Mouse (Mus musculus) layer of hippocampus, adult 2 months (tissue): ENCODE measurements around the gene Sh3glb1. TPM values are rescaled to one million over a fixed set of nuclear protein-coding genes. Genes with fewer than 3 reads are reported as not detected.
A peak's percentile ranks its signal among the peaks of the same experiment; 100 is the strongest.
"Not testable (repeated sequence)": the region's sequence is repeated elsewhere in the genome, so short reads cannot be mapped to it uniquely, and the experiment has no call there.

Source experiments
- DNase-seq, 2 experiments: peaks; one replicate each; pipeline ENCODE4 v3.0.0; 2022; ENCODE audit warnings: low spot score in 2 of 2
- H3K27ac ChIP-seq: fragments of 200-600 bp; 2 replicates; pipeline ENCODE4 v1.8.1; 2022
- H3K4me3 ChIP-seq: fragments of 200-600 bp; 2 replicates; pipeline ENCODE4 v1.8.1; 2022; ENCODE audit warnings: mild to moderate bottlenecking
- CTCF ChIP-seq: fragments of 200-600 bp; conservative IDR thresholded peaks from 2 replicates; pipeline ENCODE4 v1.8.1; 2022; ENCODE audit warnings: antibody characterized with exemption, mild to moderate bottlenecking, moderate library complexity
- long read RNA-seq, 2 experiments: library from polyadenylated mRNA; stranded (forward); transcript quantifications; one replicate each; pipeline ENCODE4 v2.0.0; 2021; ENCODE audit warnings: borderline mapping rate in 2 of 2
- total RNA-seq, 2 experiments: library from RNA; stranded (reverse); gene quantifications; 2 replicates each; pipeline ENCODE4 v1.2.3; 2021

Sh3glb1 gene
- total RNA-seq: 10 to 100 TPM; 51.9 to 52.3 TPM
- long read RNA-seq, experiment 1, full-length matches to known transcripts: 14 of 21 reads
- long read RNA-seq, experiment 1, partial matches to known transcripts: 0 of 21 reads
- long read RNA-seq, experiment 1, other reads (novel, unspliced or antisense): 7 of 21 reads
- long read RNA-seq, experiment 2, full-length matches to known transcripts: 26 of 36 reads
- long read RNA-seq, experiment 2, partial matches to known transcripts: 3 of 36 reads
- long read RNA-seq, experiment 2, other reads (novel, unspliced or antisense): 7 of 36 reads

- peak; percentile 94 to 100 for DNase-seq
- H3K4me3 ChIP-seq: peak within 1 kb of the TSS; percentile 89
- H3K27ac ChIP-seq: peak within 1 kb of the TSS; percentile 96
- TF ChIP-seq CTCF: peak; percentile 100; the same call in 1 of the 2 replicates
These were observed at the start of gene Sh3glb1 for GRCm38 (mm10) chr3:144719901-144720747. TSS of gene Sh3glb1 (minus strand) at chr3:144720335.

- no peak overlapping the region for H3K27ac ChIP-seq
- H3K4me3 ChIP-seq: no peak overlapping the region
- TF ChIP-seq CTCF: no peak
- DNase-seq: no peak
These were observed 45.0 kb upstream of the Sh3glb1 start for GRCm38 (mm10) chr3:144765161-144765560.

- no peak overlapping the region for H3K27ac ChIP-seq
- DNase-seq: no peak
- H3K4me3 ChIP-seq: no peak overlapping the region
- TF ChIP-seq CTCF: no peak
These were observed 41.3 kb upstream of the Sh3glb1 start for GRCm38 (mm10) chr3:144761454-144761853.

- DNase-seq: no peak
- Histone ChIP-seq H3K27ac (no peak within 1 kb of the TSS), H3K4me3 (no peak within 1 kb of the TSS)
- no peak for TF ChIP-seq CTCF
These were observed 40.6 kb upstream of the Sh3glb1 start, which contains the start of gene Clca3a1 for GRCm38 (mm10) chr3:144760592-144761309. TSS of gene Clca3a1 (minus strand) at chr3:144760977.

- TF ChIP-seq CTCF: no peak
- no peak for DNase-seq
- Histone ChIP-seq H3K27ac (no peak overlapping the region), H3K4me3 (no peak overlapping the region)
These were observed 39.6 kb upstream of the Sh3glb1 start for GRCm38 (mm10) chr3:144759719-144760118.

GRCm38 (mm10) chr3:144756103-144756502 is 36.0 kb upstream of the Sh3glb1 start:
- H3K27ac ChIP-seq, H3K4me3 ChIP-seq, DNase-seq: not testable (repeated sequence)

- no peak for DNase-seq
- H3K4me3 ChIP-seq: no peak overlapping the region
- no peak overlapping the region for H3K27ac ChIP-seq
- TF ChIP-seq CTCF: peak; percentile 76
These were observed 33.0 kb upstream of the Sh3glb1 start for GRCm38 (mm10) chr3:144753120-144753519.

GRCm38 (mm10) chr3:144749062-144749963 is 29.2 kb upstream of the Sh3glb1 start:
- peak in 1 of 2 experiments; percentile 41 for DNase-seq
- H3K27ac ChIP-seq, H3K4me3 ChIP-seq: not testable (repeated sequence)

GRCm38 (mm10) chr3:144747706-144748105 is 27.6 kb upstream of the Sh3glb1 start:
- DNase-seq, H3K27ac ChIP-seq, H3K4me3 ChIP-seq: not testable (repeated sequence)

GRCm38 (mm10) chr3:144738396-144738795 is 18.3 kb upstream of the Sh3glb1 start:
- not testable (repeated sequence) for H3K4me3 ChIP-seq, H3K27ac ChIP-seq, DNase-seq

GRCm38 (mm10) chr3:144736831-144737230 is 16.7 kb upstream of the Sh3glb1 start:
- no peak overlapping the region for H3K27ac ChIP-seq
- peak in 1 of 2 experiments; percentile 56 for DNase-seq
- H3K4me3 ChIP-seq: no peak overlapping the region
- peak; percentile 80 for TF ChIP-seq CTCF

- DNase-seq: peak in 1 of 2 experiments; percentile 60
- H3K4me3 ChIP-seq: no peak overlapping the region
- no peak overlapping the region for H3K27ac ChIP-seq
- TF ChIP-seq CTCF: peak; percentile 88
These were observed 3.3 kb upstream of the Sh3glb1 start for GRCm38 (mm10) chr3:144723455-144723854.

GRCm38 (mm10) chr3:144722566-144722965 is 2.4 kb upstream of the Sh3glb1 start:
- not testable (repeated sequence) for DNase-seq, H3K27ac ChIP-seq, H3K4me3 ChIP-seq
